Mouse (Mus musculus) embryonic facial prominence, embryonic 14.5 days (tissue): Measurements from ENCODE around the gene Sh3bp2. TPM values are rescaled to one million over a fixed set of nuclear protein-coding genes. Genes with fewer than 3 reads are reported as not detected.

Experiments used
- ATAC-seq: fragments of 200-750 bp; cut with Nextera tagmentation; 2 replicates; pipeline ENCODE4 v1.8.0; 2017; ENCODE audit warnings: low read depth, moderate number of reproducible peaks, moderate TSS enrichment
- DNase-seq: peaks from one replicate; pipeline ENCODE4 v3.0.0-alpha.2; 2015; ENCODE audit warnings: low spot score
- H3K27ac ChIP-seq: fragments of 300-500 bp; sonication (generic); replicated peaks from 2 replicates; pipeline ENCODE4 v1.5.1; 2014; ENCODE audit warnings: low read depth, mild to moderate bottlenecking, low read length, moderate library complexity
- H3K27me3 ChIP-seq: fragments of 300-500 bp; sonication (generic); replicated peaks from 2 replicates; pipeline ENCODE4 v1.6.1; 2014; ENCODE audit warnings: low read length; ENCODE audit not compliant: control insufficient read depth, insufficient read depth
- H3K36me3 ChIP-seq: fragments of 300-500 bp; sonication (generic); 2 replicates; pipeline ENCODE4 v1.6.1; 2014; ENCODE audit warnings: low read length, mixed read lengths; ENCODE audit not compliant: control insufficient read depth, insufficient read depth
- H3K4me1 ChIP-seq: fragments of 300-500 bp; sonication (generic); 2 replicates; pipeline ENCODE4 v1.6.1; 2014; ENCODE audit warnings: antibody characterized with exemption, low read length; ENCODE audit not compliant: control insufficient read depth, insufficient read depth
- H3K4me2 ChIP-seq: fragments of 300-500 bp; sonication (generic); 2 replicates; pipeline ENCODE4 v1.6.1; 2014; ENCODE audit warnings: low read depth, mild to moderate bottlenecking, low read length, moderate library complexity, mixed read lengths
- H3K4me3 ChIP-seq: fragments of 300-500 bp; sonication (generic); 2 replicates; pipeline ENCODE4 v1.5.1; 2014; ENCODE audit warnings: low read depth, mild to moderate bottlenecking, low read length
- H3K9ac ChIP-seq: fragments of 300-500 bp; sonication (generic); 2 replicates; pipeline ENCODE4 v1.6.1; 2014; ENCODE audit warnings: low read depth, mild to moderate bottlenecking, low read length, moderate library complexity, mixed read lengths
- H3K9me3 ChIP-seq: fragments of 300-500 bp; sonication (generic); 2 replicates; pipeline ENCODE4 v1.6.1; 2016; ENCODE audit warnings: low read length; ENCODE audit not compliant: control insufficient read depth
- WGBS: fragments of 180-500 bp; shearing (Covaris S2); extraction: QIAGEN DNeasy Blood & Tissue Kit; methylation state at CpG from one replicate; pipeline ENCODE4 v1.1.7; 2014; 5-methylcytosine and 5-hydroxymethylcytosine counted together
- polyA plus RNA-seq: library from polyadenylated mRNA; unstranded; fragments of >200 nt; fragmentation: Nextera tagmentation; extraction: Ambion mirVana; gene quantifications from 2 replicates; pipeline ENCODE4 v1.2.1, GENCODE M21; 2014

Gene Sh3bp2
- polyA plus RNA-seq, 1 experiment from 2014 or later = 8.7 TPM

GRCm38 (mm10) chr5:34501588-34501987 is 24.1 kb upstream of the Sh3bp2 start:
- Histone ChIP-seq H3K36me3 (peaks cover 11% of the 10 kb centered on the region; the same call in 1 of the 2 replicates), H3K27ac (no peak overlapping the region), H3K4me1 (no peaks in the 10 kb centered on the region), H3K27me3 (no peaks in the 10 kb centered on the region), H3K4me2 (no peak overlapping the region), H3K9ac (no peak overlapping the region), H3K9me3 (no peaks in the 10 kb centered on the region), H3K4me3 (no peak overlapping the region)
- 86% methylated on average over 3 of the region's 3 CpGs for WGBS
- no peak for ATAC-seq
- DNase-seq = no peak

DNA sequence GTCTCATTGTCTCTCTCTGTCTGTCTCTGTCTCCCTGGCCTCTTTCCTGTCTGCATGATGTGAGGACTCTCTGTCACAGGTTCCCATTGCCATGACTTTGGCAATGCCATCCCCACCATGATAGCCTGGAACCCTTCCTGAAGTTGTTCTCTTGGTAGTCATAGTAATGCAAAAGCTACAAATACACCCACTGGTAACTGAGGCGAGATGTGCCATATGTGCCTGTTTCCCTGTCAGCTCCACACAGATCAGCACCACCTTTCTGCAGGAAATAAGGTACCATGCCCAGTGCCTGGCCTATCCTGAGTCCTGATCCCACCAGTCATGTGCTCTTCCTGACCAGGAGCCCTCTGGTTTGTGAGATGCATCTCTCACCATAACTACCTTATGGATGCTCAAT is 23.2 kb upstream of the Sh3bp2 start:
- peaks cover 11% of the 10 kb centered on the region; the same call in 1 of the 2 replicates for H3K36me3 ChIP-seq
- no peak overlapping the region for H3K9ac ChIP-seq
- WGBS = 81% methylated on average over 1 of the region's 1 CpGs
- DNase-seq (no peak), ATAC-seq (no peak)
- no peak overlapping the region for H3K4me2 ChIP-seq
- H3K4me3 ChIP-seq = no peak overlapping the region
- no peaks in the 10 kb centered on the region for H3K4me1 ChIP-seq
- H3K9me3 ChIP-seq = no peaks in the 10 kb centered on the region
- no peaks in the 10 kb centered on the region for H3K27me3 ChIP-seq
- no peak overlapping the region for H3K27ac ChIP-seq

DNA sequence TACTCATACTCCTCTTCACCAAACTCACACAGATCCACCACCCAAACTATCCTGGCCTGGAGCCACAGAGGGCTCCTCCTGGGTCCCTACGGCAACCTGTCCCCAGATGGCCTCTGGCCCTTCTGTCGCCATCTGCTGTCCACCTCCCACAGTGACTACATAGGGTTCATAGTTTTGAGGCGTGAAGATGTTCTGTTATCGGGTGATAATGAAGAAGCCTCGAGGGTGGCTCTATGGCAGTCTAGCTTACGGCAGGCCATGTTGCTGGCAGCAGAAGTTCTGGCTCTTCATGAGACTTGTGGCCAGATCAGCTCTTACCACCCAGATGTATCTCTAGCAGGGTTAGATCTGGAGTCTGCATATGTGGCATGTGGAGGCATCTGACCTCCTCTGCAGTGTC is 22.8 kb upstream of the Sh3bp2 start:
- no peaks in the 10 kb centered on the region for H3K27me3 ChIP-seq
- H3K36me3 ChIP-seq = peaks cover 11% of the 10 kb centered on the region; the same call in 1 of the 2 replicates
- no peak overlapping the region for H3K27ac ChIP-seq
- no peak for ATAC-seq
- no peak overlapping the region for H3K4me2 ChIP-seq
- H3K9ac ChIP-seq = no peak overlapping the region
- H3K9me3 ChIP-seq = no peaks in the 10 kb centered on the region
- H3K4me3 ChIP-seq = no peak overlapping the region
- H3K4me1 ChIP-seq = no peaks in the 10 kb centered on the region
- DNase-seq = no peak
- WGBS = 88% methylated on average over 6 of the region's 6 CpGs

DNA sequence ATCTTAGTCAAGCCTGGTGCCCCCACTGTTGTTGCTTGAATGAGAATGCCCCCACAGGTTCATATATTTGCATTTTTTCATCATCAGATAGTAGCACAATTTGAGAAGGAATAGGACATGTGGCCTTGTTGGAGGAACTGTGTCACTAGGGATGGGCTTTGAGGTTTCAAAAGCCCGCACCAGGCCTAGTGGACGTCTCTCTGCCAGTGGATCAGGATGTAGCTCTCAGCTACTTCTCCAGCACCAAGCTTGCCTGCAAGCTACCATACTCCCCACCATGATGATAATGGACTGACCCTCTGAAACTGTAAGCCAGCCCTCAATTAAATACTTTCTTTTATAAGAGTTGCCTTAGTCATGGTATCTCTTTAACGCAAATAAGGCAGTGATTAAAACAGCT is 13.2 kb upstream of the Sh3bp2 start:
- Histone ChIP-seq H3K36me3 (no peaks in the 10 kb centered on the region), H3K4me2 (peak overlapping the region; percentile 97), H3K27me3 (no peaks in the 10 kb centered on the region), H3K27ac (no peak overlapping the region), H3K9ac (no peak overlapping the region), H3K4me3 (peak overlapping the region; percentile 79; the same call in 1 of the 2 replicates), H3K4me1 (peaks cover 4% of the 10 kb centered on the region), H3K9me3 (0 out of 2 replicates have a peak, but pooled peaks cover 3% of the 10 kb centered on the region)
- no peak for ATAC-seq
- 81% methylated on average over 3 of the region's 3 CpGs for WGBS
- no peak for DNase-seq

- Histone ChIP-seq H3K9ac (peak within 1 kb of the TSS; percentile 86), H3K27me3 (no peaks in the 10 kb centered on the region), H3K27ac (no peak within 1 kb of the TSS; the same call in 1 of the 2 replicates), H3K9me3 (0 out of 2 replicates have a peak, but pooled peaks cover 3% of the 10 kb centered on the region), H3K4me1 (peaks cover 4% of the 10 kb centered on the region), H3K4me3 (peak within 1 kb of the TSS; percentile 79), H3K4me2 (peak within 1 kb of the TSS; percentile 97), H3K36me3 (no peaks in the 10 kb centered on the region)
- DNase-seq = peak; percentile 97
- peak; percentile 97 for ATAC-seq
- WGBS = under 1% methylated on average over 40 of the region's 64 CpGs
Observed at GRCm38 (mm10) chr5:34513466-34514217, 12.0 kb upstream of the Sh3bp2 start, which contains the start of gene Tnip2. Gene Tnip2, minus strand, starts transcription at chr5:34513991.

- DNase-seq = no peak
- H3K9me3 ChIP-seq = no peaks in the 10 kb centered on the region
- H3K4me1 ChIP-seq = peaks cover 4% of the 10 kb centered on the region
- no peak overlapping the region for H3K27ac ChIP-seq
- WGBS = 17% methylated on average over 7 of the region's 7 CpGs
- no peaks in the 10 kb centered on the region for H3K27me3 ChIP-seq
- H3K4me2 ChIP-seq = peak overlapping the region; percentile 97
- peak; percentile 17 for ATAC-seq
- peak overlapping the region; percentile 79 for H3K4me3 ChIP-seq
- H3K9ac ChIP-seq = peak overlapping the region; percentile 22; the same call in 1 of the 2 replicates
- H3K36me3 ChIP-seq = no peaks in the 10 kb centered on the region
Observed at GRCm38 (mm10) chr5:34514218-34514566, 11.4 kb upstream of the Sh3bp2 start.

- H3K4me2 ChIP-seq = no peak overlapping the region
- H3K27me3 ChIP-seq = no peaks in the 10 kb centered on the region
- ATAC-seq (no peak), DNase-seq (no peak)
- no peak overlapping the region for H3K9ac ChIP-seq
- H3K9me3 ChIP-seq = no peaks in the 10 kb centered on the region
- peaks cover 4% of the 10 kb centered on the region for H3K4me1 ChIP-seq
- no peak overlapping the region for H3K4me3 ChIP-seq
- no peaks in the 10 kb centered on the region for H3K36me3 ChIP-seq
- no peak overlapping the region for H3K27ac ChIP-seq
Observed at GRCm38 (mm10) chr5:34515096-34515495, 10.5 kb upstream of the Sh3bp2 start.

DNA sequence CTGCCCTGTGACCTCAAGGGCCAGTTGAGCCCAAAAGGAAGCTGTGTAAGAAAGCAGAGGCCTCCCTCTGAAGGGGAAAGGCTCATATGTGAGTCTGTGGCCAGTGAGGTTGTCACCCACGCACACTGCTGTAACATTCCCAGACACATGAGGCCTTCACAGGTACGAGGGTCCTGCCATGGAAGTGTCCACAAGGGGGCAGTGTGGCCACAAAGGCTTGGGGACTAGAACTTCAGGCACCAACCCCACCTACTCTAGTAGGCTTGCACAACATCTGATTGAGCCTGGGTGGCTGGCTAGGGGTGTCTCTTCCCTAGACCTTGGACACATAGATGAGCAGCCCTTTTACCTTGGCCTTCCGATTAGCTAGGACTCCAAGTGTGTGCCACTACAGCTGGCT is 7.7 kb upstream of the Sh3bp2 start:
- 30% methylated on average over 3 of the region's 3 CpGs for WGBS
- peak; percentile 65 for DNase-seq

GRCm38 (mm10) chr5:34519389-34519910 is 6.2 kb upstream of the Sh3bp2 start:
- DNase-seq = no peak
- Histone ChIP-seq H3K36me3 (no peaks in the 10 kb centered on the region), H3K4me2 (no peak overlapping the region), H3K9ac (no peak overlapping the region), H3K9me3 (no peaks in the 10 kb centered on the region), H3K27ac (no peak overlapping the region), H3K4me1 (no peaks in the 10 kb centered on the region), H3K4me3 (no peak overlapping the region), H3K27me3 (no peaks in the 10 kb centered on the region)
- WGBS = 79% methylated on average over 9 of the region's 9 CpGs
- ATAC-seq = no peak

More for the DNA sequence above, 7.7 kb upstream of the Sh3bp2 start:
- H3K9ac ChIP-seq = no peak overlapping the region
- H3K4me2 ChIP-seq = no peak overlapping the region
- no peak overlapping the region for H3K4me3 ChIP-seq
- peaks cover 4% of the 10 kb centered on the region for H3K4me1 ChIP-seq
- no peak for ATAC-seq
- H3K27ac ChIP-seq = no peak overlapping the region
- H3K27me3 ChIP-seq = no peaks in the 10 kb centered on the region
- no peaks in the 10 kb centered on the region for H3K9me3 ChIP-seq
- H3K36me3 ChIP-seq = no peaks in the 10 kb centered on the region
